Mouse (Mus musculus): ENCODE results near the gene Tbc1d1. TPM values are rescaled to one million over a fixed set of nuclear protein-coding genes. Genes with fewer than 3 reads are reported as not detected.
A peak's percentile ranks its signal among the peaks of the same experiment; 100 is the strongest.

Gene Tbc1d1
- polyA plus RNA-seq, 1 experiment from 2014 or later: 15.9 TPM

- H3K27me3 ChIP-seq: no peaks in the 10 kb centered on the region
- H3K9me3 ChIP-seq (replicated peaks): no peaks in the 10 kb centered on the region
- H3K4me2 ChIP-seq: no peak overlapping the region
- WGBS: 85% methylated on average over 8 of the region's 8 CpGs
- no peaks in the 10 kb centered on the region for H3K36me3 ChIP-seq (ENCODE audit: poor library complexity, severe bottlenecking)
- H3K4me3 ChIP-seq: no peak overlapping the region
- H3K9ac ChIP-seq: no peak overlapping the region
- no peak for ATAC-seq
- H3K4me1 ChIP-seq: peaks cover 26% of the 10 kb centered on the region
- H3K27ac ChIP-seq: no peak overlapping the region
Measured at GRCm38 (mm10) chr5:64377705-64378104, 221.6 kb downstream of the Tbc1d1 start.

DNA sequence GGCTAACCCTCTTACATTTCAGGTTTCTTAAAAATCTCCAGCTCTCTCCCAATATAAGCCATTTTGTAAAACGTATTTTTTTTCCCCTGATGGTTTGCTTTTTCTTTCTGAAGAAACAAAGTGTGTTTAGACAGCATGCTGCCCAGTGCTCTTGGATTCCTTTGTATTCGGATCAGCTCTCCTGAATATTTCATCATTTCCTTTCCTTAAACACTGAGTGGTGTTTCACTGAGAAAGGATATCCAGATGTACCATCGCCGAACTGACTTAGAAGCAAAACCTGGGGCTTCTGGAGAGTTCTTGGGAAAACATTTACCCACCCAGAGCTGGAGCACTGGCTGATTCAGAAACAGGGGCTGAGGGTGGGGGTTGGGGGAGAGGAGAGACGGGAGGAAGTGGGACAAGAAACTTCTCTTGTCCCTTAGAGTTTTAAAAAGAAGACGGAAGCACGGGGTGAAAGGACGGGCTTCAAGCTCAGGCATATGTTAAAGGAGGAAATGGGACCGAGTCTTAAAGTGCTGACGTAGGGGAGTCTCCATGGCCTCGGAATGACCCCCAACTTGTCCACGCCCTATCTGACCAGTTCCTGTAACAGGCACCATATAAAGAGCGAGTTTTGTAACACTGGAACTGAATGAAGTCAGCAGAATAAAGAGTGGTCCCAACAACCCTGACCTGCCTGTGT lies 222.6 kb downstream of the Tbc1d1 start:
- Histone ChIP-seq H3K9me3 (replicated peaks) (no peaks in the 10 kb centered on the region), H3K4me3 (no peak overlapping the region), H3K4me2 (no peak overlapping the region), H3K36me3 (ENCODE audit: poor library complexity, severe bottlenecking) (no peaks in the 10 kb centered on the region), H3K27ac (no peak overlapping the region), H3K9ac (no peak overlapping the region), H3K27me3 (no peaks in the 10 kb centered on the region), H3K4me1 (peaks cover 31% of the 10 kb centered on the region)
- ATAC-seq: no peak
- 73% methylated on average over 13 of the region's 13 CpGs for WGBS

GRCm38 (mm10) chr5:64379829-64380228 lies 223.7 kb downstream of the Tbc1d1 start:
- H3K36me3 ChIP-seq (ENCODE audit: poor library complexity, severe bottlenecking): no peaks in the 10 kb centered on the region
- no peak overlapping the region for H3K9ac ChIP-seq
- H3K4me2 ChIP-seq: no peak overlapping the region
- no peak overlapping the region; the same call in 1 of the 2 replicates for H3K27ac ChIP-seq
- H3K4me3 ChIP-seq: no peak overlapping the region
- WGBS: 87% methylated on average over 5 of the region's 5 CpGs
- H3K9me3 ChIP-seq (replicated peaks): no peaks in the 10 kb centered on the region
- no peaks in the 10 kb centered on the region for H3K27me3 ChIP-seq
- no peak for ATAC-seq
- H3K4me1 ChIP-seq: peaks cover 31% of the 10 kb centered on the region

- 64% methylated on average over 11 of the region's 11 CpGs for WGBS
- no peak overlapping the region for H3K9ac ChIP-seq
- no peak for ATAC-seq
- H3K27me3 ChIP-seq: no peaks in the 10 kb centered on the region
- no peaks in the 10 kb centered on the region for H3K9me3 ChIP-seq (replicated peaks)
- H3K4me2 ChIP-seq: no peak overlapping the region
- H3K4me1 ChIP-seq: peaks cover 27% of the 10 kb centered on the region
- no peaks in the 10 kb centered on the region for H3K36me3 ChIP-seq (ENCODE audit: poor library complexity, severe bottlenecking)
- H3K27ac ChIP-seq: no peak overlapping the region
- H3K4me3 ChIP-seq: no peak overlapping the region
Measured at GRCm38 (mm10) chr5:64380698-64381375, 224.7 kb downstream of the Tbc1d1 start.

DNA sequence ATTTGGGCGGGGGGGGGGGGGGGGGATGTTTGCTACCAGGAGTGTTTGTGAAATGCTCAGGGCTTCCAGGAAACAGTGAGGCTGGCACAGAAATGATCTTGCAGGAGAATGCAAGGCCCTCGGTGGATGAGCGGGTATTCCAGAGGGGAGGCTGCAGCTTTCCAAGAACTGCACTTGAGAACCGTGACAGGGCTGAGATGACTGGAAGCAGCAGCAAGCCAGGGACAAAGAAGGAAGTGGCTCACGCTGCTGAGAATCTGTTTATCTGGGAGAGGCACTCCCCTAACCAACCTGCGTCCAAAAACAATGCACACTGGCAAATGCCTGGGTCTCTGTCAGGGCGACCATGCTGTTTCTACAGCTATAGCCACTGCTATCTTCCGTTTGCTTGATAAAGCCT lies 225.4 kb downstream of the Tbc1d1 start:
- no peak overlapping the region for H3K9ac ChIP-seq
- H3K27ac ChIP-seq: no peak overlapping the region
- no peaks in the 10 kb centered on the region for H3K9me3 ChIP-seq (replicated peaks)
- WGBS: 30% methylated on average over 8 of the region's 8 CpGs
- no peak for ATAC-seq
- H3K4me3 ChIP-seq: no peak overlapping the region
- no peaks in the 10 kb centered on the region for H3K36me3 ChIP-seq (ENCODE audit: poor library complexity, severe bottlenecking)
- H3K27me3 ChIP-seq: no peaks in the 10 kb centered on the region
- H3K4me2 ChIP-seq: no peak overlapping the region
- H3K4me1 ChIP-seq: peaks cover 27% of the 10 kb centered on the region

GRCm38 (mm10) chr5:64382451-64383057 lies 226.4 kb downstream of the Tbc1d1 start:
- Histone ChIP-seq H3K4me3 (no peak overlapping the region), H3K4me1 (peaks cover 27% of the 10 kb centered on the region), H3K9me3 (replicated peaks) (no peaks in the 10 kb centered on the region), H3K27me3 (no peaks in the 10 kb centered on the region), H3K27ac (no peak overlapping the region), H3K4me2 (no peak overlapping the region), H3K9ac (no peak overlapping the region), H3K36me3 (ENCODE audit: poor library complexity, severe bottlenecking) (no peaks in the 10 kb centered on the region)
- ATAC-seq: peak; percentile 77
- WGBS: 19% methylated on average over 8 of the region's 8 CpGs

- Histone ChIP-seq H3K27me3 (no peaks in the 10 kb centered on the region), H3K4me2 (no peak overlapping the region), H3K36me3 (ENCODE audit: poor library complexity, severe bottlenecking) (no peaks in the 10 kb centered on the region), H3K27ac (no peak overlapping the region), H3K4me3 (no peak overlapping the region), H3K9me3 (replicated peaks) (no peaks in the 10 kb centered on the region), H3K9ac (no peak overlapping the region), H3K4me1 (peaks cover 24% of the 10 kb centered on the region)
- WGBS: 57% methylated on average over 4 of the region's 4 CpGs
- no peak for ATAC-seq
Measured at GRCm38 (mm10) chr5:64383215-64383614, 227.1 kb downstream of the Tbc1d1 start.

DNA sequence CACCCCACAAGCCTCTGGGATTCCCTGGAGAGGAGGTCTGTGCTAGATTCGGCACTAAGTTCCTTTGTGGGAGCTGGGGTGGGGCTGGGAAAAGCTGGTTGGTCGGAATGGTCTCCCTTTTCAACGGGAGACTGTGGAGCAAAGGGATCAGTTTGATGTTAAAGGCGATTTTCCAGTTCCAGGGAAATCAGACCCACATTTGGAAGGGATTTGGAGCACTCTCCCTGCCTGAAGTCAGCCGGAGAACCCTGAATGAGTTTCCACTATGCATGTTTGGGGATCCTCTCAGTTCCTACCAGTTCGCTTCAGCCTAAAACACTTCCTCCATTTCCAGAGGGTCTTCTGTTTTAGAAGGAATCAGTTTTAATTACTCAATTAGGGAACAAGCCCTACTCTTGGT lies 228.4 kb downstream of the Tbc1d1 start:
- Histone ChIP-seq H3K9me3 (replicated peaks) (no peaks in the 10 kb centered on the region), H3K36me3 (ENCODE audit: poor library complexity, severe bottlenecking) (no peaks in the 10 kb centered on the region), H3K4me2 (no peak overlapping the region), H3K27me3 (no peaks in the 10 kb centered on the region), H3K9ac (no peak overlapping the region), H3K27ac (no peak overlapping the region), H3K4me1 (peaks cover 30% of the 10 kb centered on the region), H3K4me3 (no peak overlapping the region)
- ATAC-seq: no peak
- WGBS: 73% methylated on average over 6 of the region's 6 CpGs

DNA sequence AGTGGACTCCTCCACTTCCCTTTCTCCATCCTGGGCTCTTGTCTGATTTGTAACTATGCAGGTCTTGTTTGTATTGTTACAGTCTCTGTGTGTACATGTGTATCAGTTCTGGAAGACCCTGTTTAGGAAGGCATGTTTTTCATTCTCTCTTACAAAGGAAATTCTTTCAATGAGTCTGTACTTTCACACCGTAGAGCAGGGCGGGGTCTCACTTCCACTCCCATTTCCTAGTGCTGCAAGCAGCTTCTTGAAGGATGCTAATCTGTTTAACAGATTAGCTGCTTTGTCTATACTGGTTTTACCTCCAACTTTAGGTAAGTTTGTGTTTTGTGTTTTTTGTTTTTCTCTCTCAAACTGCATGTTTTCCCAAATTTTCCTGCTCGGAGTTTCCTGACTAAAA lies 230.9 kb downstream of the Tbc1d1 start:
- WGBS: 73% methylated on average over 3 of the region's 3 CpGs
- ATAC-seq: no peak
- Histone ChIP-seq H3K4me2 (no peak overlapping the region), H3K4me1 (peaks cover 27% of the 10 kb centered on the region), H3K9me3 (replicated peaks) (no peaks in the 10 kb centered on the region), H3K4me3 (no peak overlapping the region), H3K27ac (no peak overlapping the region), H3K36me3 (ENCODE audit: poor library complexity, severe bottlenecking) (no peaks in the 10 kb centered on the region), H3K27me3 (no peaks in the 10 kb centered on the region), H3K9ac (no peak overlapping the region)

- 7% methylated on average over 6 of the region's 6 CpGs for WGBS
Measured at GRCm38 (mm10) chr5:64389202-64389929, 233.3 kb downstream of the Tbc1d1 start.

DNA sequence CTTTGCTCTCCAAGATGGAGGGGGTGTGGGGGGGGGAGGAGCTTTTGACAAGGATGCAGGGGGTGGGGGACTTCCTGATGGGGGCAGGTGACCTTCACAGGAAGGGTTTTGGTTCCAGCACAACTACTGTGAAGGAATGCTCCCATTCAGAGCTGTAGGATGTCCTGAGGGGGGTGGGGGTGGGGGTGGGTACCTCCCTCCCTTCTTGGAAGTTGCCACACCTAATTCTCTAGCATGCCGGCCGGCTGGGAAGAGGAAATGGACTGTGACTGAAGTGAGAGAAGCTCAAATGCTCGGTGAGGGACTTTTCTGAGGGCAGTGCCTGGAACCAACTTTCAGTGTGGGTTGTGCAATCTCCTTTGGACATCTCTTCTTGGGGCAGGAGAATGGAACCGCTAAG lies 235.2 kb downstream of the Tbc1d1 start:
- ATAC-seq: no peak
- no peaks in the 10 kb centered on the region for H3K27me3 ChIP-seq
- 66% methylated on average over 4 of the region's 4 CpGs for WGBS
- no peak overlapping the region for H3K27ac ChIP-seq
- H3K9me3 ChIP-seq (replicated peaks): no peaks in the 10 kb centered on the region
- no peaks in the 10 kb centered on the region for H3K36me3 ChIP-seq (ENCODE audit: poor library complexity, severe bottlenecking)
- H3K4me2 ChIP-seq: no peak overlapping the region
- H3K4me3 ChIP-seq: no peak overlapping the region
- no peak overlapping the region for H3K9ac ChIP-seq
- peaks cover 26% of the 10 kb centered on the region for H3K4me1 ChIP-seq

More at GRCm38 (mm10) chr5:64389202-64389929, 233.3 kb downstream of the Tbc1d1 start:
- H3K27me3 ChIP-seq: no peaks in the 10 kb centered on the region
- H3K9me3 ChIP-seq (replicated peaks): no peaks in the 10 kb centered on the region
- no peak overlapping the region for H3K4me2 ChIP-seq
- no peaks in the 10 kb centered on the region for H3K36me3 ChIP-seq (ENCODE audit: poor library complexity, severe bottlenecking)
- peak; percentile 52; the same call in 1 of the 2 replicates for ATAC-seq
- no peak overlapping the region for H3K4me3 ChIP-seq
- H3K9ac ChIP-seq: no peak overlapping the region
- H3K27ac ChIP-seq: peak overlapping the region; percentile 14; the same call in 1 of the 2 replicates
- H3K4me1 ChIP-seq: peaks cover 20% of the 10 kb centered on the region
